Mouse (Mus musculus): Measurements from ENCODE around the gene Lum. TPM values are rescaled to one million over a fixed set of nuclear protein-coding genes. Genes with fewer than 3 reads are reported as not detected.

Lum gene
- total and polyA plus RNA-seq, 2 experiments from 2014 or later, result 9.4 to 11.8 TPM

GRCm38 (mm10) chr10:97601744-97602143 lies 36.8 kb downstream of the Lum start:
- ATAC-seq, result no peak
- no peak for TF ChIP-seq CTCF (IDR thresholded peaks at IDR 0.05; ENCODE audit: low read depth)
- no peak overlapping the region for H3K9ac ChIP-seq
- no peaks in the 10 kb centered on the region for H3K36me3 ChIP-seq (ENCODE audit: insufficient read depth)
- H3K9me3 ChIP-seq (ENCODE audit: low read length), result no peaks in the 10 kb centered on the region
- H3K4me1 ChIP-seq (ENCODE audit: insufficient read depth), result no peaks in the 10 kb centered on the region
- H3K4me3 ChIP-seq (ENCODE audit: low read depth, low read length), result no peak overlapping the region
- 90% methylated on average over 4 of the region's 4 CpGs for WGBS
- DNase-seq, result no peak
- no peak overlapping the region for H3K27ac ChIP-seq (ENCODE audit: low read depth, low read length)
- no peak overlapping the region for H3K4me2 ChIP-seq (ENCODE audit: low read depth)
- no peaks in the 10 kb centered on the region for H3K27me3 ChIP-seq (ENCODE audit: insufficient read depth, low read length)

GRCm38 (mm10) chr10:97603256-97603655 lies 38.3 kb downstream of the Lum start:
- ATAC-seq (no peak), DNase-seq (no peak)
- no peaks in the 10 kb centered on the region for H3K27me3 ChIP-seq (ENCODE audit: insufficient read depth, low read length)
- no peaks in the 10 kb centered on the region for H3K9me3 ChIP-seq (ENCODE audit: low read length)
- no peak overlapping the region for H3K4me3 ChIP-seq (ENCODE audit: low read depth, low read length)
- H3K9ac ChIP-seq, result no peak overlapping the region
- no peaks in the 10 kb centered on the region for H3K36me3 ChIP-seq (ENCODE audit: insufficient read depth)
- no peak for TF ChIP-seq CTCF (IDR thresholded peaks at IDR 0.05; ENCODE audit: low read depth)
- no peak overlapping the region for H3K27ac ChIP-seq (ENCODE audit: low read depth, low read length)
- no peak overlapping the region for H3K4me2 ChIP-seq (ENCODE audit: low read depth)
- no peaks in the 10 kb centered on the region for H3K4me1 ChIP-seq (ENCODE audit: insufficient read depth)

- Histone ChIP-seq H3K27ac (ENCODE audit: low read depth, low read length) (no peak within 1 kb of the TSS), H3K9me3 (ENCODE audit: low read length) (no peaks in the 10 kb centered on the region), H3K4me3 (ENCODE audit: low read depth, low read length) (no peak within 1 kb of the TSS), H3K27me3 (ENCODE audit: insufficient read depth, low read length) (no peaks in the 10 kb centered on the region), H3K36me3 (ENCODE audit: insufficient read depth) (no peaks in the 10 kb centered on the region), H3K4me1 (ENCODE audit: insufficient read depth) (no peaks in the 10 kb centered on the region), H3K4me2 (ENCODE audit: low read depth) (no peak within 1 kb of the TSS), H3K9ac (no peak within 1 kb of the TSS)
- ATAC-seq (no peak), DNase-seq (no peak)
- WGBS, result 73% methylated on average over 2 of the region's 2 CpGs
- TF ChIP-seq CTCF (IDR thresholded peaks at IDR 0.05; ENCODE audit: low read depth), result no peak
These were observed 41.7 kb downstream of the Lum start, which contains the start of gene Kera for GRCm38 (mm10) chr10:97606579-97606978. Gene Kera (plus strand): TSS chr10:97606879.

Other genes starting within 250 kb of the Lum start
- 44.0 and 62.1 TPM in 2 replicates for gene Dcn, start 85.5 kb upstream of the Lum start, total RNA-seq (2014; rRNA removed)
- 51.0 and 85.9 TPM in 2 replicates for gene Dcn, start 85.5 kb upstream of the Lum start, polyA plus RNA-seq (2015; fragmentation: Nextera tagmentation; extraction: Ambion mirVana)
- gene Kera, start 41.8 kb downstream of the Lum start, total RNA-seq (2014; rRNA removed), result not detected in 2 replicates
- gene Kera, start 41.8 kb downstream of the Lum start, polyA plus RNA-seq (2015; fragmentation: Nextera tagmentation; extraction: Ambion mirVana), result 0.15 and 0.20 TPM in 2 replicates
- gene Epyc, start 78.9 kb downstream of the Lum start, total RNA-seq (2014; rRNA removed), result 0.15 and 1.2 TPM in 2 replicates
- 0.61 and 0.83 TPM in 2 replicates for gene Epyc, start 78.9 kb downstream of the Lum start, polyA plus RNA-seq (2015; fragmentation: Nextera tagmentation; extraction: Ambion mirVana)
- not detected in 2 replicates for gene Ccer1, start 127.9 kb downstream of the Lum start, total RNA-seq (2014; rRNA removed)
- not detected in 2 replicates for gene Ccer1, start 127.9 kb downstream of the Lum start, polyA plus RNA-seq (2015; fragmentation: Nextera tagmentation; extraction: Ambion mirVana)
- gene C030005K15Rik, start 161.6 kb downstream of the Lum start, total RNA-seq (2014; rRNA removed), result not detected in 2 replicates
- not detected in 2 replicates for gene C030005K15Rik, start 161.6 kb downstream of the Lum start, polyA plus RNA-seq (2015; fragmentation: Nextera tagmentation; extraction: Ambion mirVana)